17 mouse cellular contexts compared by ENCODE assay signal in genomic region chr5:35920076-35920475, GRCm38 (mm10). TPM values are rescaled to one million over a fixed set of nuclear protein-coding genes. Genes with fewer than 3 reads are reported as not detected.
A peak's percentile ranks its signal among the peaks of the same experiment; 100 is the strongest.
DNase-seq lines count a peak whose midpoint lies in the region; ATAC-seq lines count a peak whose summit lies in the region.
"Had no signal": no experiment of that assay in that cellular context is flagged by ENCODE, and none has a peak within 500 bp of the region (broad histone marks: within the 10 kb centered on the region; RNA-seq: fewer than 3 reads in every experiment).

No protein-coding gene starts in this region.

- peaks cover 95% of the 10 kb centered on the region for H3K4me1 ChIP-seq in heart, embryonic 12.5 days (replicated peaks)
- peaks cover 48% of the 10 kb centered on the region for H3K4me1 ChIP-seq in midbrain, embryonic 11.5 days (ENCODE audit: control insufficient read depth, insufficient read depth, low read length)
- H3K4me1 ChIP-seq in midbrain, embryonic 16.5 days (ENCODE audit: control insufficient read depth, insufficient read depth, low read length), result peaks cover 52% of the 10 kb centered on the region

- H3K27ac ChIP-seq in heart, embryonic 12.5 days (ENCODE audit: poor library complexity, severe bottlenecking), result peak overlapping the region; percentile 100
- peak overlapping the region; percentile 62 for H3K27ac ChIP-seq in midbrain, embryonic 11.5 days (ENCODE audit: low read depth, low read length)
- no peak overlapping the region for H3K27ac ChIP-seq in midbrain, embryonic 16.5 days (ENCODE audit: low read length)
- H3K27ac ChIP-seq: layer of hippocampus, adult 2 months; left cerebral cortex, adult 2 months; liver, embryonic 14.5 days had no signal

- 44% methylated on average over 4 of the region's 4 CpGs for WGBS in heart, embryonic 12.5 days
- 51% methylated on average over 4 of the region's 4 CpGs for WGBS in midbrain, embryonic 11.5 days
- WGBS in midbrain, embryonic 16.5 days, result 22% methylated on average over 4 of the region's 4 CpGs

- H3K36me3 ChIP-seq in heart, embryonic 12.5 days, result no peaks in the 10 kb centered on the region
- no peaks in the 10 kb centered on the region for H3K36me3 ChIP-seq in midbrain, embryonic 11.5 days (ENCODE audit: control insufficient read depth, insufficient read depth, low read length)
- no peaks in the 10 kb centered on the region for H3K36me3 ChIP-seq in midbrain, embryonic 16.5 days (ENCODE audit: control insufficient read depth, insufficient read depth, low read length)
- H3K36me3 ChIP-seq: kidney, embryonic 15.5 days; limb, embryonic 12.5 days had no signal

- H3K27me3 ChIP-seq in heart, embryonic 12.5 days (replicated peaks), result no peaks in the 10 kb centered on the region
- no peaks in the 10 kb centered on the region for H3K27me3 ChIP-seq in midbrain, embryonic 11.5 days (ENCODE audit: control insufficient read depth, insufficient read depth, low read length)
- H3K27me3 ChIP-seq in midbrain, embryonic 16.5 days (ENCODE audit: control insufficient read depth, insufficient read depth, low read depth, low read length), result no peaks in the 10 kb centered on the region
- H3K27me3 ChIP-seq: kidney, embryonic 15.5 days; limb, embryonic 12.5 days had no signal

- no peak overlapping the region for H3K4me3 ChIP-seq in heart, embryonic 12.5 days
- no peak overlapping the region for H3K4me3 ChIP-seq in midbrain, embryonic 11.5 days (ENCODE audit: low read depth, low read length)
- H3K4me3 ChIP-seq in midbrain, embryonic 16.5 days (ENCODE audit: low read depth, low read length), result no peak overlapping the region
- H3K4me3 ChIP-seq: kidney, embryonic 15.5 days; layer of hippocampus, adult 2 months; left cerebral cortex, adult 2 months; limb, embryonic 12.5 days had no signal

- ATAC-seq in heart, embryonic 12.5 days (ENCODE audit: insufficient number of reproducible peaks, low FRiP score), result no peak
- peak; percentile 46 for ATAC-seq in midbrain, embryonic 11.5 days (ENCODE audit: low FRiP score)
- no peak for ATAC-seq in midbrain, embryonic 16.5 days
- peak; percentile 41; the same call in 1 of the 2 replicates for ATAC-seq in megakaryocyte progenitor cell, adult 5-6 weeks (replicated peaks; ENCODE audit: poor library complexity)
- ATAC-seq: lung, postnatal 0 days had no signal

- H3K9me3 ChIP-seq in heart, embryonic 12.5 days (replicated peaks), result no peaks in the 10 kb centered on the region
- no peaks in the 10 kb centered on the region for H3K9me3 ChIP-seq in midbrain, embryonic 11.5 days (ENCODE audit: control insufficient read depth, low read length)
- no peaks in the 10 kb centered on the region for H3K9me3 ChIP-seq in midbrain, embryonic 16.5 days (replicated peaks; ENCODE audit: control insufficient read depth, low read length, poor library complexity, severe bottlenecking)
- H3K9me3 ChIP-seq: kidney, embryonic 15.5 days; limb, embryonic 12.5 days had no signal

- H3K4me2 ChIP-seq in heart, embryonic 12.5 days, result no peak overlapping the region
- H3K4me2 ChIP-seq in midbrain, embryonic 11.5 days, result no peak overlapping the region
- H3K4me2 ChIP-seq in midbrain, embryonic 16.5 days (ENCODE audit: low read length), result no peak overlapping the region
- H3K4me2 ChIP-seq: kidney, embryonic 15.5 days; limb, embryonic 12.5 days had no signal

- H3K9ac ChIP-seq in heart, embryonic 12.5 days, result no peak overlapping the region
- no peak overlapping the region for H3K9ac ChIP-seq in midbrain, embryonic 11.5 days (ENCODE audit: low read length)
- no peak overlapping the region for H3K9ac ChIP-seq in midbrain, embryonic 16.5 days (ENCODE audit: low read depth, low read length)
- H3K9ac ChIP-seq: kidney, embryonic 15.5 days; limb, embryonic 12.5 days; liver, embryonic 14.5 days had no signal

- no peak for DNase-seq in heart, adult 9 months (ENCODE audit: low spot score in 2 of 2)
- DNase-seq in midbrain, embryonic 11.5 days (ENCODE audit: low spot score, missing footprints), result no peak
- DNase-seq in retina, embryonic 14.5 days (ENCODE audit: low spot score), result peak; percentile 64
- DNase-seq in thymus, postnatal 4 days, result no peak
- DNase-seq: adrenal gland, postnatal 10 days; cerebellum, adult 9-10 months; gastrocnemius, postnatal 25 days; thymus, postnatal 14 days had no signal

RNA-seq across cellular contexts. Expression of gene Afap1, which starts 27.0 kb away (rescaled TPM):
- 30.5 and 33.1 TPM in 2 replicates for polyA plus RNA-seq in heart, embryonic 12.5 days (2016; fragmentation: Nextera tagmentation; extraction: Ambion mirVana)
- polyA plus RNA-seq in midbrain, embryonic 11.5 days (2014; fragmentation: Nextera tagmentation; extraction: Ambion mirVana), result 36.1 and 37.5 TPM in 2 replicates
- polyA plus RNA-seq in midbrain, embryonic 16.5 days (2015; fragmentation: Nextera tagmentation; extraction: Ambion mirVana), result 61.2 and 65.6 TPM in 2 replicates
- 27.9 and 31.9 TPM in 2 replicates for total RNA-seq in megakaryocyte progenitor cell, adult 5-6 weeks (2015)
- total RNA-seq in megakaryocyte progenitor cell, adult 5-6 weeks (2017), result 15.5 and 16.8 TPM in 2 replicates

Comparison
In these comparisons a context has a peak if more than half of its experiments do, and no peak if none do; other contexts are left out.
1. ATAC-seq: peak in midbrain, embryonic 11.5 days (single experiment) and megakaryocyte progenitor cell, adult 5-6 weeks (single experiment); none in heart, embryonic 12.5 days (single experiment) and midbrain, embryonic 16.5 days (single experiment).